Mouse (Mus musculus) NIH3T3 (cell line): ENCODE measurements at regions not wholly inside any gene's neighbourhood (a gene's known extent, or its start where the extent isn't known, plus 50 kb on each side); places are given as distances from the start of the nearest gene placed in this dataset.

Experiments
- DNase-seq: peaks from one replicate; pipeline ENCODE4 v3.0.0-alpha.2; 2012; ENCODE audit warnings: low read depth

DNA sequence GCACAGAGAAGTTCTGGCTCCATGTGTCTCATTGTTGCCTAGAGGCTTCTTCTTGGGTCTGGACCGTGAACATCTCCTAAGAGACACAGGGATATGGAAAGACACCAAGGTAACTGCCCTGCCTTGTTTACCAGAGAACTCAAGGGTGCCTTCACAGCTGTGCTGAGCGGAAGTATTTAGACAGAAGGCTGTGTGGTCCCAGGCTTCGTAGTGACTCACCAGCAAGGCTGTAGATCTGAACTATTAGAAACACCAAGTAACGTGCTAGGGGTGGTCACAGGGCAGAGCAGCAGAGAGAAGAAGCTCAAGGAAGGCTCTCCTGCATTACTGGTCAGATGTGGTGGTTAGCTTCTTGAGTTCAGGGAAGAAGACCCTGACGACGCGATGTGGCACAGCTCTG lies 51.6 kb upstream of the Lpp start:
- DNase-seq = peak; percentile 40

DNA sequence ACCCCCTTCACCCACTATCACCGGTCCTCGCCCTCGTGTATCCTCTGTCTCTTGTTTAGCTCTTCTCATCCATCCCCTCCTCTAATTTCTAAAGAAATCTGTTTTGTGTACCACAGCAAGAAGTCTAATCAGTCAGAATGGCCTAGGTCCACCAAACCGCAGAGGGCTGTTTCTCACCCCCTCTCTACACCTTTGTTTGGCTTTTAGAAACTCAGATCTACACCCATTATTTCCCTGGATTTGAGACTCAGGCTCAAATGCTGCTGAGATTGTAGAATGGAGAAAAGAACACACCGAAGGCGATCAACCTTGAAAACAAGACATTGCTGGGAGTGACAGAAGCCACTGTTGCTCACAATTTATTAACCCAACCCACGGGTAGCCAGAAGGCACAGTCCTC lies 52.7 kb upstream of the Lpp start:
- no peak for DNase-seq

DNA sequence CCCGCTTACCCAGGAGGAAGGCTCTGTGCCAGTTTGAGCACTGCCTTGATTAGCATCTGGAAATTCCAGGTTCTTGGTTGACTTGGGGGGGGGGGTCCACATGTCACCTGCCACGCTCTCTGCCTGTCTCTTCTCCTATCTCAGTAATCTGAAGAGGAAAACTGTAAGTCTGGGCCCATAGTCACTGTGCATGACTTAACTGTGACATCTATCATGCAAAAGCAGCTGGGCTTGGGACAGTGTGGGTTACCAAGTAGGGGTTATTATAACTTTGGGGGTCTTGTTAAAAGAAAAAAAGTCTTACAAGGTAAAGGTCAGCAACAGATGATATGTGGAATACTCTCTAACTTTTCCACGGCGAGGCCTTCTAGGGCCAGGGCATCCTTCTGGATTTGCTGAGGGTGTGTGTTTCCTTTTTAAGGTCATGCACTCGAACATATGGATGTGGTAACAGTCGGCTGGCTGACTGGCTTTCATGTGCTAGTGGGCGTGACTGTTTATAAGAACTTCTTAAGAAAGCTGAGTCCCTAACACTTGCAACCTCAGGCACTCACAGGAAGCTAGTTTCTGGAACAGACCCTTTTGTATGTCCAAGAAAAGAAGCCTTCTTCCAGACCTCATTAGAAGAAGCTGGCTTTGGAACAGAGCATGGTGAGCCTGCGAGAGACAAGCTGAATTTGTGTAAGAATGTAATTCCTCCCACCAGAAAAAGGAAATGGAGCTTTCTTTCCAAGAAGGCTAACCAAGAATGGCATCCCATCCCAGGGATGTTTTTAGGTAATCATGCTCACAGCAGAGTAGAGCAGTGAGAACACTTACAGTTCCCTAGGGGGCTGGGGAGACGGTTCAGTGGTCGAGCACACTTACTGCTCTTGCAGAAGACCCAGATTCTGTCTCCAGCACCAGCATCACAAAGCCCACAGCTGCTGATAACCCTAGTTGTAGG lies 53.7 kb upstream of the Lpp start:
- peak; percentile 68 for DNase-seq

DNA sequence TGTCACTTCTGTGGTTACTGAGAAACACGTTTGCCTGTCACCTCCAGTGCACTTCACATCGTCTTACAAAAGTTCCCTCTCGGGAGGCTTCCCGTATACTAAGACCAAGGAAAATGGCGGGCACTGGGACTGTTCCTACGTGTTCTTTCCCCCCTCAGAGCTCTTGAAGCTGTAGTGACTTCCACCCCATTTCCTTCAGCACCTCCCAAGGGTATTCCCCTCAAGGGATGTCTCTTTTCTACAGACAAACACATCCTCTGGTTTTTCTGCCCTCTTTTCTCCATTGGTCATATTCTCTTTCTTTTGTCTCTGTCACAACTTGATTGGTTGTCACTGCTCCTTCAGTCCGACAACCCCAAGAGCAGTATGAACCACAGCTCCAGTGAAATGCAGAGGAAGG lies 54.9 kb upstream of the Lpp start:
- DNase-seq = no peak

DNA sequence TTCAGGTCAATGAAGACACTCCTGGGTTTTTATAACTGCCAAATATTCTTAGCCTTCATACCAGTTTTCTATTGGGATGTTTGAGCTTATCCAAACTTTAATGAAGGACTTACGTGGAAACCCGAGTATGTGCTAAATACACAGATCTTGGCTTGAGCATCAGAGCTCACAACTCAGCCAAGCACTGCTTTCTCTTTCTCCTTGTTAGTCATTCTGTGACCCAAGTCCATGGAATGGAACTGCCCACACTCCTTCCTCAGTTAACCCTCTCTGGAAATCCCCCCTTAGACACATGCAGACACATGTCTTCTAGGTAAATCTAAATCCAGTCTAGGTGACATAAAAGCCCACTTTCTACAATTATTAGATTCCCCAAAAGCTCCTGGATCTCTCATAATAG lies 58.9 kb upstream of the Lpp start:
- DNase-seq = peak; percentile 62

DNA sequence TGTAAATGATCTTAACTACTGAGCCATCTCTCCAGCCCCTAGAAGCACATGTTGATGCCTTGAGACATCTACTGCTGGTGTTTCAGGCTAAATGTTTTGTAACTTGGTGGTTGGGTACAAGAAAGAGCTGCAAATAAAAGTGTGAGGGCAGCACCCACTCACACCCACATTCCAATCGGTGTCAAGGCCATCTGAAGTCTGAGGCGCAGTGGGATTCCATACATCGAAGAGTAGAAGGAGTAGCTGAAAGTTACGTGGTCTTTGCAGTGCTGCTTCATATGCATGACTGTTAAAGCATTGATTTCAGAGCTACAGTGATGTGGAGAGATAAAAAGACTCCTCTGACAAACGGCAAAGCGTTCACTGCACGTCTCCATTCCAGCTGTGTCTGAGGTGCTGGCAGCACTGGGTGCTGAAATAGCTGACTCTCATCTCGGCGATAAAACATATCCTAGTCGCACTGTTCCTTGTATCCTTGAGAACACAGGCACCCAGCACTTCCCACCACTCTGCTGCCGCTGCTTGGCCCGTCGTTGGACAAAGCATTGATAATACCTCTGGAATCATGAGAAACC lies 61.8 kb upstream of the Lpp start:
- DNase-seq = no peak

DNA sequence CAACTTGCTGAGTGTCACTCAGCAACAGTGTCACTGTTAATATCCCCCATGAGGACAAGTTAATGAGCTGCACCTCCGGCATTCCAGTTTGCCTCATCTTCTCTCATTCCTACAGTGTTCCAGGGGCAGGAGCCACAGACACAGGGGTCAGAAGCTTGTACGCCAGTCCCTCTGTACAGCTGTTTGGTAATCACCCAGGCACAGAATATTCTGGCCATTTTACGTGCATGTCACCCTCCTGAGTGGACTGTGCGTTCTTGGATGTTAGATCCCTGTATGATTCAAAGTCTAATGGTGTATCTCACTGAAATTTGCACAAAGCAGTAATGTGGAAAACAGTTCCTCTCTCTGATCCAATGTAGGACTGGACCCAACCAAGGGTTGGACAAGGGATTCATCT lies 66.7 kb upstream of the Lpp start:
- DNase-seq = no peak

DNA sequence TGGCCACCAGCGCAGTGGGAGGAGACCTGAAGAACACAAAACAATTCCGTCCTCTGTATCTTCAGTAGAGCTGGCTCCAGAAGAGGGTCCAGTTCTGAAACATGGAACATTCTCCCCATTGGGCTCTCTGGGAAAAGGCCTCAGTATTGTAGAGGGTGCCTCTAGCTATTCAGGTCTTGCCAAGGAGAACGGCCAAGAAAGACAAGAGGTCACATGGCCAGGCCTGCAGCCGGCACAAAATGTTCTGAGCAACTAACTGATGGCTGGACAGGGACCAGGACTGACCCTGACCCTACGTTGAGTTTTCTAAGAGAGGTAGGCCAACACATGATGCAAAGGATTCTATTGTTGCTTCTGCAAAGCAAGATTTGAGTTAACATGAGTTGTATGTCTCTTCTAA lies 67.3 kb upstream of the Lpp start:
- DNase-seq = no peak

DNA sequence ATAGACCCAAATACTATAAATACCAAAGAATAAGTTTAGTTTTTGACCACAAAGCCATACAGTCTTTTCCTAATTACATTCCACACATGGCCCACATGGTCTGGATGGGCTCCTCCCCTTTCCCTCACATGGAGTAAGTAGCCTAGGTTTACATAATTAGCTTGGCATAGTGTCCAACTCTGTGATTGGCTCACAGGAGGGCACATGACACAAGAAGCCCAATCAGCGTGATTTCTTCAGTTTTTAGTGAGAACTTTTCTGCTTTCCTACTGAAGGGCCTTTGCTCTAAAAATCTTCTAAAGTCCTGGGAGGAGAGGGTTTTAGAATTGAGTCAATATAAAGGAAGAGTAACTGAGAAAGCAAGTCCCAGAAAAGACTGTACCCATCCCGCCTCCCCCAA lies 68.4 kb upstream of the Lpp start:
- DNase-seq = no peak

DNA sequence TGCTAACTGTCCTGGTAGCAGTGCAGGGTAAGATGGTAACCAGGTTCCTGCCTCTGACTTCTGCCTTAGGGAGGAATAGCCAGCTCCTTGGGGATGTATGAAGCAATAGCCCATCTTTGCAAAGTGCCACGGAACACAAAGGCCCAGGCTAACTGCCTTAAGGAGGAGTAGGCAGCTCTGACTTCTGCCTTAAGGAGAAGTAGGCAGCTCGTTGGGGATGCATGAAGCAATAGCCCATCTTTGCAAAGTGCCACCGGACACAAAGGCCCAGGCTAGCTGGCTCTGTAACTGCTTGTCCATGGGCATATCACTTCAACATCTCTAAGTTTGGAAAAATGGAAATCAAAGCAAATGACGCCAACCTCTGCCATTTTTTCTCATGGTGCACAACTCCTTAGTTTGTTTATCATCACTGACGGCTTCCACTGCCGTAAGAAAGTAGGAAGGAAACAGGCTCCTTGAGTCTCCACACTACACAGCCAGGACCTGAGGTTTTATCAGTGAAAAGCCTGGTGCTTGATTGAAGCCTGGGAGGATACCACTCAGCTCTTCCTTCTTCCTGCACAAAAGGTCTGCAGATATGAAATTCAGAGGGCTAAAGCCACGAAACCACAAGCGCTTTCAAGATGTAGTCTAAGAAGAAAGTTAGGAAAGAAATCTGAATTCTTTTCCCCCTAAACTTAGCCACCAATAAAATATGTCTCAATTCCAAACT lies 74.4 kb upstream of the Lpp start:
- DNase-seq = no peak

DNA sequence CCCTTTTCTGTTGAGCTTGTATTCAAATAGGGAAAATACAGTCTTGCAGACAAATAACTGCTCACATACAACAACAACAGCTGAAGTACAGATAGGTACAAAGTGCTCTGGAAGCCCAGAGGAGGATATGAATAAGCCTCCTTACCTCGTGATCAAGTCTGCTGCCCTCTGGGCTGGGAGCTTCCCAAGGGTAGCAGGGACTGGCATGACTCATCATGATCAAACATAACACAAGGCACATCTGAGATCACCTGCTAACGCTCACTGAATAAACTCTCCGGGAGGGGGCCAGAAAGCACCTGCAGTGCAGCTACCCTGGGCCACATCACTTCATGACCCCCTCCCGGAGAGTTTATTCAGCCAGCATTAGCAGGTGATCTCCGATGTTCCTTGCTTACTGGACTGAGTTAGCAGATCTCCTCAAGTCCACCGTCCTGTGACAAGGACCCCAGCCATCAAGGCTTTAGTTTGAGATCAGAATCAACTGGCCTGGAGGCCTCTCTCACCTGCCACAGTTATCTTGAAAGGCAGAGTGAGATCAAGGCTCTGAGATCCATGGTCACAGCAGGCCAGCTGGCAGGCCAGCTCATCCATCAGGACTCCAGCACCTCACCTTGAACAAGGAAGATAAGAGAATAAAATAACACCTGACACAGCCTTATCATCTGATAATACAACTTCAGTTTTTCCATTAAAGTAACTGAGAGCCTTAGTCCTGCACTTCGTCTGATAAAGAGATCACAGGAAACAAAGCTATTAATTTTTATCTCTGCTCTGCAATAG lies 79.6 kb upstream of the Lpp start:
- DNase-seq = peak; percentile 40

DNA sequence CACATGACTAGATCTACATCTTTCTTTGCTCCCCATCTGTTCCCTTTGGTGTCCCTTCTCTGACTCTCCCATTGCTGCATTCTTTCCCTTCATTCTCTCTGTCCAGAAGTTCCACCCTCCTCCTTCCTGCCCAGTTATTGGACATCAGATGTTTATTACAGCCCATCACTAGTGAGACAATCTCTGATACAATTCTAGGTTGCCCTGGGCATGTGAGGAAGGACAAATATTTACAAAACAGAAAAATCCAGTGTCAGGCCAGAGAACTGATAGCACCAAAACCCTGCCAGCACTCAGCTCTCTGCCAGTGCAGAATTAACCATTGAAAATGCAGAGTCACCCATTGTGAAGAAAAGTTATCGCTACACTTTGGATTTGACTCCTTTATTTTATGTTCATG lies 87.9 kb upstream of the Lpp start:
- DNase-seq = no peak

DNA sequence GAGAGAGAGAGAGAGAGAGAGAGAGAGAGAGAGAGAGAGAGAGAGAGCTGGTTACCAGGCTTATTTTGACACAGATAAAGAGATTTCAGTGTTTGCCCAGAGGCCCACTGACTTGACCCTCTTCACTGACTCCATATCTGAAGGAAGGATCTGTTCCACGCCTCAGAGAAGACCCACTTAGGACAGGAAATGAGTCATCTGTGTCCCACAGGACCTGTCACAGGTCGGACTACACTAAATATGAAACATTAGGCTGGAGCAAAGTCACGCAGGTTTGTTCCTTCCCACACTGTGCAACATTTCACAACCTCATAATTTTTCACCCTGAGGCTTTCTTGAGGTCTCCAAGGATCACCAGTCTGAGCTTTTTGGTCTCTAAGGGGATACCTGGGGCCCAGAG lies 96.5 kb upstream of the Lpp start:
- no peak for DNase-seq

DNA sequence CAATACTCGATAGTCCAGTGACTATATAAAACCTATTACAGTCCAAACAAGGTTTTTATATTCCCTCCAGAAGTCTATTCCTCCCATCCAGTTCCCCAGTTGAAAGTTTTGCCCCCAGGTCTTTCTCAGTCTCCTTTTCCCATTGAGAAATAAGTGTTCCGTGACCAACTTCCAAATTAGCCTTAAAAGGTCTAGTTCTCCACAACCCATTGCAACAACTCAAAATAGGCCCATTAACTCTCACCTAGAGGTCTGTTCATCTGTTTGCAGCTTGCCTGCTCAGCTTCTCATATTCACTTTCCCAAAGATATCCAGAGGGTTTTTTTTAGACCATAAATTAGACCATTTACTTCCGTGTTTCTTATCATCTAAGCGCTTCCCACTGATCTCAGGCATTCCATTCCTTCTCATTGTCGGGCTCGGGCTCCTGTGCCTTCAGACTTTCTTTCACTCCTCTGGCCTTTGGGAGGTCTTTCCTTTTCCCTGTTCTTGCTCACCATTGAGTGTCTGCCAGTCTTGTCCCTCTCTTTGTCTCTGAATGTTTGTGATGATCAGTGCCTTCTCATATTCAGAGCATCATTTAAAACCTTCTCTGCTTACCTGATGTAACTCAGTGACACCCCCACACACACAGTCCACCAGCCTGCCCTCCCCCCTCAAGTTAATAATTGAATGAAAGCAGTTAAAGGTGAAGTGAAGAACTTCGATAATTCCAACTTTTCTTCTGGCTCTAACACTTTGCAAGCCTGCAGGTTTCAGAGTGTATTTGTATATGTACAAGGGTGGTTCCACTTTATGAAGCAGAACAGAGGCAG lies 97.5 kb upstream of the Lpp start:
- no peak for DNase-seq

DNA sequence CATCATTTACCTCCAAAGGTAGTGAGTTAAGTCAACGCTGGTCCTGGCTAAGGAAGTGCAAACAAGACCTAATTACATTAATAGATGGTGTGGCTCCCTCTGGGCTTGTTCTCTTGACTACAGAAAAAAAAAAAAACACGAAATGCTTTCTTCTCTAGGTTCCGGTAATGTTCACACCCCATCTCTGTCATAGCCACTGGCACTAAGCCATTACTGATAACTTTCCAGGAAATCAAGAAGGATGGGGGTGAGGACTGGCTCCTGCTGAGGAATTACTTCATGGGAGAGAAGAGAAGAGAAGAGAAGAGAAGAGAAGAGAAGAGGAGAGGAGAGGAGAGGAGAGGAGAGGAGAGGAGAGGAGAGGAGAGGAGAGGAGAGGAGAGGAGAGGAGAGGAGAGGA lies 109.1 kb upstream of the Lpp start:
- peak; percentile 55 for DNase-seq

DNA sequence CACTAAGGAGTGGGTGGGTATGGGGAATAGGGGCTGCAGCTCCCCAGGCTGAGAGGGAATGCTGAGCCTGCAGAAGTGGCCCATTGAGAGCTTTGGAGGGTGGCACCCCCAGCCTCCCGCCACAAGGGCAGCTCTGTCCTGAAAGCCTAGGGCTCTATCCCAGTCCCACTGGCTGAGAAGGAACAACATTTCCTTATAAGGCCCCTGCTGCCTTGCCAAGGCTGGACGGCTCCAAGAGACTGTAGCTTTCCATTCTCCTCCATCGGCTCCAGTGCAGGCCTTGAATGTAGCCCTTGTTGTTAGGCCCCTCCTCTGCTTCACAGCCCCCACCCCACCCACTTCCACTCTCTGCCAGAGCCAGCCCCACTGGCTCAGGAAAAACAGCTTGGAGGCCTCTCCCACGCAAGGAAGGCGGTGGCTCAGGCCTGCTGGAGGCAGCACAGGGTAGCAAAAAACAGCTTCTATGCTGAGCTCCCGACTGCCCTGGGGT lies 111.1 kb upstream of the Lpp start:
- peak; percentile 72 for DNase-seq

DNA sequence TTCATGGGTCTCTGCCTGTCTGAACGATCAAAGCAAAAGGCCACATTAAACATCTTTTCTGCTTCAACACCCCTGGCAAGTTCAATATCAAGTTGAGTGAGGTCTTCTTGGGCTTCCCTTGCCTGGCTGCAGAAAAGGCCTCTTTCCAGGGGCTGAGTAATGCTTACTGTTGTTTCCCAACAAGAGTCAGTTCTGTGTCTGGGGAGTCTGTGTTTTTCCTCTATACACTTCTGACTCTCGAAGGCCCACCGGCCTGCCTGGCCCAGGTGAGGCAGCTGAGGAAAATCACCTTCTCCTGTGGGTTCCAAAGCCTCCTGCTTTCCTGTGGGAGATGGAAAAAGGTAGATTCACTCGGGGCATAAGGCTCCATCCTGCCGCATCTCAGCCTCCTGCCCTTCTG lies 111.7 kb upstream of the Lpp start:
- DNase-seq = no peak

DNA sequence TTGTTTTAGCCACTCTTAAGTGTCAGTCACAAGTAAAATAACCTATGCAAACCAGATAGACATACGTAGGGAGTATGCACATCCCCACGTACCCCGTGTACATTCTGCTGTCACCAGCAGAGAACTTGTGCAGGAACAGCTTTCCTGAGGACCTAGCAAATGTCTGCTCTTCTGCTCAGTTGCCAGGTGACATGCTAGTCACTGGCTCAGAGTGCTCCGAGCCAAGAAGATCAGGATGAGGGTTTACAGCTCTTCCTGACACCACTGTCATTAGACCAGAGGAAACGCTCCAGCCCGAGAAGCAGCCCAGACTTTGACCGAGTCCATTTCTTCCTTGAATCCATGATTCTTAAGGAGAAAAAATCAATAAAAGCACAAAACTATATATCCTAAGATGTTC lies 115.5 kb upstream of the Lpp start:
- no peak for DNase-seq

DNA sequence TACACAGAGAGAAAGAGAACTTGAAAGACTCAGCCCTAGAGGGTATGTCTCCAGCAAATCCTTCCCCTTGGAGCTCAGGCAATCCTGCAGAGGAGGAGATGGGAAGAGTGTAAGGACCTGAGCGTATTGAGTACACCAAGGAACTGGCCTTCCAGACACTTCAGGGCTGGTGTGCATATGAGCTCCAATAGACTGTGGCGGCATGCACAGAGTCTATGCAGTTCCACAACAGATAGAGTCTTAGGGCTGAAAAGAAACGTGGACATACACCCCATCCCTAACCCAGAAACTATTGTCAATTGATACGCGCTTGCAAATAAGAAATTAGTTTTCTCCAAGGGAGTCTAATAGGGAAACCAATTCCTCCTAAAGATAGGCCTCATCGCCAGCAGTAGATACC lies 130.6 kb upstream of the Lpp start:
- no peak for DNase-seq

DNA sequence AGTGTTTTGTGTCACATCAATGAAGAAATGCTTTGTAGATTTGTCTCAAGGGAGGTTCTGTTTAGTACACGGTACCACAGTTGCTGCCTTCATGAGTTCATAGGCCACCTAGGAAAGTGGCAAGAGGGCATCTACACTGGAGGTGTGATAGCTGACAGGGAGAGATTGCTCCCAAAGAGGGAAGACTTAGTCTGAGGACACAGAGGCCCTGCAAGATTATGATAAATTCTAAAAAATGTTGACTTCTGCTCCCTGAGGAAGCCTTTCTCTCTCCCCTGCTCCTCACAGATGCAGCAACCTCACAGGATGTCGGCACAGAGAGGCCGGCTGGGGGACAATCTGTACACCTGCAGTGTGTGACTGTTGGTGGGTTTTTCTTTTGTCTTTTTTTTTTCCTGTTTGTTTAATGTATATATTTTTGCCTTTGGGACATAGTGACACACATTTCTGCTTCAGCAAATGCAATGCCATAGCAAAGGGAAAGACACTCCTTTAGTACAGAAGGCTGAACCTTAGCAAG lies 133.5 kb upstream of the Lpp start:
- no peak for DNase-seq

DNA sequence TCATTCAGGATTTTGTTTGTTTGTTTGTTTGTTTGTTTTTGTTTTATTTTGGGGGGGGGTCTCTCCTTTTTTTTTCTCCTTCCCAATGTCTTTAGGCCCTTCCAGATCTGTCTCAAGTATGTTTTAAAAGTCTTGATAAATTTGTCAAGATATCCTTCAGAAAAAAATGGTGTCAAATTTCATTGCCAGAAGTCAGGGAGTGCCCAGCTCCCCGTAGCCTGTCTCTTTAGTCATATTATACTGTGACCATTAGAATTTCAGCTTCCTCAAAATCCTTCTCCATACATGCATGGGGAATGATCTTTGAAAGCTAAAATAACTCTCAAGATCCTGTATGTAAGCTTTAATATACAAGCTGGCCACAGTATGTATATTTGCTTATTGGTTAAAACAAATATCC lies 134.3 kb upstream of the Lpp start:
- no peak for DNase-seq
